25 mouse cellular contexts compared by ENCODE assay signal in genomic region chr4:150448433-150448832, GRCm38 (mm10).
A peak's percentile ranks its signal among the peaks of the same experiment; 100 is the strongest.
DNase-seq lines count a peak whose midpoint lies in the region; ATAC-seq and TF ChIP-seq lines count a peak whose summit lies in the region.
"Had no signal": no experiment of that assay in that cellular context is flagged by ENCODE, and none has a peak within 500 bp of the region (broad histone marks: within the 10 kb centered on the region; RNA-seq: fewer than 3 reads in every experiment).

No protein-coding gene starts in this region.

- no peak for DNase-seq in forebrain, embryonic 11.5 days (ENCODE audit: low spot score)
- no peak for DNase-seq in heart, postnatal 0 days (ENCODE audit: low spot score)
- DNase-seq in heart, postnatal 14 days, result no peak
- no peak for DNase-seq in liver, embryonic 13.5 days
- no peak for DNase-seq in liver
- DNase-seq in MEL (ENCODE audit: low read depth, low spot score), result peak; percentile 34
- no peak for DNase-seq in testis, postnatal 10 days (ENCODE audit: low spot score)
- DNase-seq: adrenal gland, postnatal 14 days; cerebellum, adult 8-10 months; gastrocnemius, postnatal 14 days; kidney, adult 8-10 months; kidney, postnatal 10 days; lung, adult 18-20 months; lung, postnatal 14 days; right cerebral cortex, adult 18-20 months; right cerebral cortex, postnatal 4 days; thymus, postnatal 25 days had no signal

- no peaks in the 10 kb centered on the region for H3K79me2 ChIP-seq in MEL (ENCODE audit: control insufficient read depth, insufficient read depth, low read length, poor library complexity)

- 81% methylated on average over 1 of the region's 1 CpGs for WGBS in forebrain, embryonic 12.5 days
- 88% methylated on average over 1 of the region's 1 CpGs for WGBS in forebrain, embryonic 11.5 days
- 50% methylated on average over 1 of the region's 1 CpGs for WGBS in heart, postnatal 0 days
- WGBS in liver, embryonic 13.5 days (ENCODE audit: insufficient replicate concordance), result 14% methylated on average over 1 of the region's 1 CpGs

- no peak for TF ChIP-seq RAD21 in MEL (IDR thresholded peaks at IDR 0.05; ENCODE audit: low read depth, low read length)

- H3K36me3 ChIP-seq in forebrain, embryonic 12.5 days (replicated peaks), result no peaks in the 10 kb centered on the region
- H3K36me3 ChIP-seq in forebrain, embryonic 11.5 days (ENCODE audit: control insufficient read depth, insufficient read depth, low read length), result no peaks in the 10 kb centered on the region
- H3K36me3 ChIP-seq in heart, postnatal 0 days (replicated peaks; ENCODE audit: control insufficient read depth, insufficient read depth, low read length), result no peaks in the 10 kb centered on the region
- H3K36me3 ChIP-seq in liver, embryonic 13.5 days, result no peaks in the 10 kb centered on the region
- H3K36me3 ChIP-seq in MEL (ENCODE audit: control insufficient read depth in 1 of 2, insufficient read depth in 2 of 2, low read length in 2 of 2), result peaks cover 0 to 23% of the 10 kb centered on the region in 2 experiments; a peak in 2 of 4 replicates
- H3K36me3 ChIP-seq: embryonic facial prominence, embryonic 15.5 days; midbrain, embryonic 15.5 days; neural tube, embryonic 15.5 days had no signal

- intact Hi-C loops in heart, postnatal 14 days (cut with DNase I), result no loop called here

- peaks cover 57% of the 10 kb centered on the region for H3K4me1 ChIP-seq in forebrain, embryonic 12.5 days
- H3K4me1 ChIP-seq in forebrain, embryonic 11.5 days (replicated peaks; ENCODE audit: control insufficient read depth, insufficient read depth, low read length), result peaks cover 17% of the 10 kb centered on the region; the same call in 1 of the 2 replicates
- peaks cover 45% of the 10 kb centered on the region for H3K4me1 ChIP-seq in heart, postnatal 0 days (ENCODE audit: control insufficient read depth, insufficient read depth)
- H3K4me1 ChIP-seq in liver, embryonic 13.5 days (replicated peaks), result peaks cover 73% of the 10 kb centered on the region
- H3K4me1 ChIP-seq in MEL (ENCODE audit: control insufficient read depth in 1 of 2, insufficient read depth in 2 of 2, low read length in 2 of 2), result peaks cover 10 to 15% of the 10 kb centered on the region in 2 experiments; a peak in 2 of 4 replicates

- H3K27me3 ChIP-seq in forebrain, embryonic 12.5 days, result no peaks in the 10 kb centered on the region
- no peaks in the 10 kb centered on the region for H3K27me3 ChIP-seq in forebrain, embryonic 11.5 days (ENCODE audit: control insufficient read depth, insufficient read depth, low read length)
- no peaks in the 10 kb centered on the region for H3K27me3 ChIP-seq in heart, postnatal 0 days (ENCODE audit: control insufficient read depth, insufficient read depth, low read length)
- no peaks in the 10 kb centered on the region for H3K27me3 ChIP-seq in liver, embryonic 13.5 days
- no peaks in the 10 kb centered on the region for H3K27me3 ChIP-seq in MEL (ENCODE audit: control insufficient read depth in 1 of 2, insufficient read depth in 2 of 2, low read length in 2 of 2)
- H3K27me3 ChIP-seq: embryonic facial prominence, embryonic 15.5 days; megakaryocyte, embryonic 14.5 days; midbrain, embryonic 15.5 days; neural tube, embryonic 15.5 days had no signal

- no peak overlapping the region for H3K9ac ChIP-seq in forebrain, embryonic 12.5 days
- no peak overlapping the region for H3K9ac ChIP-seq in forebrain, embryonic 11.5 days (ENCODE audit: low read length)
- H3K9ac ChIP-seq in heart, postnatal 0 days (replicated peaks; ENCODE audit: low read depth, low read length), result no peak overlapping the region
- no peak overlapping the region for H3K9ac ChIP-seq in liver, embryonic 13.5 days
- no peak overlapping the region for H3K9ac ChIP-seq in MEL (ENCODE audit: control insufficient read depth, low read depth, low read length, poor library complexity, severe bottlenecking)
- H3K9ac ChIP-seq: embryonic facial prominence, embryonic 15.5 days; midbrain, embryonic 15.5 days; neural tube, embryonic 15.5 days had no signal

- no peak for ATAC-seq in forebrain, embryonic 12.5 days (ENCODE audit: low FRiP score)
- ATAC-seq in forebrain, embryonic 11.5 days (replicated peaks; ENCODE audit: low FRiP score), result no peak
- ATAC-seq in heart, postnatal 0 days (ENCODE audit: insufficient read depth, low read depth), result no peak
- ATAC-seq in liver, embryonic 13.5 days (ENCODE audit: low read depth), result 0 out of 2 replicates have a peak, but pooled peaks have one; percentile 37
- ATAC-seq: forebrain, embryonic 16.5 days; midbrain, embryonic 15.5 days had no signal

- no peak overlapping the region for H3K4me2 ChIP-seq in forebrain, embryonic 12.5 days
- H3K4me2 ChIP-seq in forebrain, embryonic 11.5 days (ENCODE audit: low read depth, low read length, severe bottlenecking), result no peak overlapping the region
- no peak overlapping the region for H3K4me2 ChIP-seq in heart, postnatal 0 days (ENCODE audit: low read depth, low read length)
- H3K4me2 ChIP-seq in liver, embryonic 13.5 days, result no peak overlapping the region
- H3K4me2 ChIP-seq: embryonic facial prominence, embryonic 15.5 days; midbrain, embryonic 15.5 days; neural tube, embryonic 15.5 days had no signal

- no peaks in the 10 kb centered on the region for H3K9me3 ChIP-seq in forebrain, embryonic 12.5 days
- no peaks in the 10 kb centered on the region for H3K9me3 ChIP-seq in forebrain, embryonic 11.5 days (ENCODE audit: control insufficient read depth, low read length)
- H3K9me3 ChIP-seq in heart, postnatal 0 days (replicated peaks; ENCODE audit: control insufficient read depth, low read length), result no peaks in the 10 kb centered on the region
- H3K9me3 ChIP-seq in liver, embryonic 13.5 days (replicated peaks), result no peaks in the 10 kb centered on the region
- H3K9me3 ChIP-seq in MEL (replicated peaks; ENCODE audit: insufficient read depth, low read length), result no peaks in the 10 kb centered on the region
- H3K9me3 ChIP-seq: embryonic facial prominence, embryonic 15.5 days; megakaryocyte, embryonic 14.5 days; midbrain, embryonic 15.5 days; neural tube, embryonic 15.5 days had no signal

- H3K27ac ChIP-seq in forebrain, embryonic 12.5 days, result 0 out of 2 replicates have a peak overlapping the region, but pooled peaks have one; percentile 16
- H3K27ac ChIP-seq in forebrain, embryonic 11.5 days (ENCODE audit: low read depth, low read length), result no peak overlapping the region
- 0 out of 2 replicates have a peak overlapping the region, but pooled peaks have one; percentile 2 for H3K27ac ChIP-seq in heart, postnatal 0 days (ENCODE audit: low read depth)
- H3K27ac ChIP-seq in liver, embryonic 13.5 days, result no peak overlapping the region
- H3K27ac ChIP-seq in MEL (ENCODE audit: control insufficient read depth, low read depth, low read length), result no peak overlapping the region
- H3K27ac ChIP-seq: embryonic facial prominence, embryonic 15.5 days; left cerebral cortex, adult 2 months; midbrain, embryonic 15.5 days; neural tube, embryonic 15.5 days had no signal

- H3K4me3 ChIP-seq in forebrain, embryonic 12.5 days (replicated peaks), result no peak overlapping the region
- H3K4me3 ChIP-seq in forebrain, embryonic 11.5 days (ENCODE audit: low read depth, low read length), result no peak overlapping the region
- no peak overlapping the region for H3K4me3 ChIP-seq in heart, postnatal 0 days (ENCODE audit: low read depth, low read length)
- no peak overlapping the region for H3K4me3 ChIP-seq in liver, embryonic 13.5 days (replicated peaks)
- H3K4me3 ChIP-seq in MEL (ENCODE audit: control insufficient read depth in 1 of 2, insufficient read depth in 1 of 2, low read depth in 2 of 2, low read length in 2 of 2), result no peak overlapping the region
- H3K4me3 ChIP-seq: embryonic facial prominence, embryonic 15.5 days; left cerebral cortex, adult 2 months; megakaryocyte, embryonic 14.5 days; midbrain, embryonic 15.5 days; myocyte; neural tube, embryonic 15.5 days had no signal

- TF ChIP-seq CTCF in heart, postnatal 0 days (IDR thresholded peaks at IDR 0.05; ENCODE audit: low read depth), result no peak
- TF ChIP-seq CTCF in MEL (IDR thresholded peaks at IDR 0.05 in 2 of 3, conservative IDR thresholded peaks at IDR 0.05 in 1 of 3; ENCODE audit: control insufficient read depth in 1 of 3, insufficient read depth in 1 of 3, low read depth in 2 of 3, low read length in 3 of 3, poor library complexity in 1 of 3, severe bottlenecking in 1 of 3), result no peak

- TF ChIP-seq EP300 in heart, postnatal 0 days (IDR thresholded peaks at IDR 0.05; ENCODE audit: low read depth), result no peak
- TF ChIP-seq EP300 in MEL (IDR thresholded peaks at IDR 0.05; ENCODE audit: low read depth in 1 of 2, low read length in 2 of 2), result peak in 1 of 2 experiments; percentile 12; a peak in 1 of 4 replicates

- no peak for TF ChIP-seq POLR2A in MEL (IDR thresholded peaks at IDR 0.05; ENCODE audit: control insufficient read depth in 1 of 2, insufficient read depth in 1 of 2, low read depth in 1 of 2, low read length in 2 of 2, poor library complexity in 1 of 2)

TF ChIP-seq in MEL, 35 proteins besides CTCF, POLR2A, EP300 and RAD21:
- peak; percentile 33; the same call in 1 of the 2 replicates for TF ChIP-seq TCF12 (IDR thresholded peaks at IDR 0.05; ENCODE audit: low read depth, low read length)
- no peak for TF ChIP-seq JUND (IDR thresholded peaks at IDR 0.05; ENCODE audit: low read depth, low read length)
- no peak for TF ChIP-seq MAX (IDR thresholded peaks at IDR 0.05; ENCODE audit: low read length)
- TF ChIP-seq ETS1 (IDR thresholded peaks at IDR 0.05; ENCODE audit: low read depth, low read length), result peak; percentile 17; the same call in 1 of the 2 replicates
- peak; percentile 62 for TF ChIP-seq TAL1 (IDR thresholded peaks at IDR 0.05; ENCODE audit: low read length)
- TF ChIP-seq MEF2A (IDR thresholded peaks at IDR 0.05; ENCODE audit: extremely low read depth, insufficient replicate concordance, low read depth, low read length, poor library complexity, severe bottlenecking), result no peak

Comparison
In these comparisons a context has a peak if more than half of its experiments do, and no peak if none do; other contexts are left out.
1. H3K27ac ChIP-seq: peak in forebrain, embryonic 12.5 days (single experiment) and heart, postnatal 0 days (single experiment); none in forebrain, embryonic 11.5 days (single experiment), liver, embryonic 13.5 days (single experiment) and MEL (single experiment).